Comparison of ENCODE assay signal across 12 mouse cellular contexts in genomic region chr14:80039645-80040272, GRCm38 (mm10). TPM values are rescaled to one million over a fixed set of nuclear protein-coding genes. Genes with fewer than 3 reads are reported as not detected.
DNase-seq lines count a peak whose midpoint lies in the region; ATAC-seq and TF ChIP-seq lines count a peak whose summit lies in the region.
"Had no signal": no experiment of that assay in that cellular context is flagged by ENCODE, and none has a peak within 500 bp of the region (broad histone marks: within the 10 kb centered on the region; RNA-seq: fewer than 3 reads in every experiment).

No protein-coding gene starts in this region.

- TF ChIP-seq CTCF in cerebellum, adult 2 months (IDR thresholded peaks at IDR 0.05; ENCODE audit: borderline replicate concordance, insufficient read depth, low read depth, low read length), result no peak

- H3K9ac ChIP-seq in neural tube, embryonic 12.5 days, result no peak overlapping the region
- H3K9ac ChIP-seq in midbrain, embryonic 12.5 days (replicated peaks), result no peak overlapping the region

- no peak for TF ChIP-seq POLR2A in cerebellum, adult 2 months (IDR thresholded peaks at IDR 0.05; ENCODE audit: borderline replicate concordance, insufficient read depth, low read length)

- peaks cover 6% of the 10 kb centered on the region; the same call in 1 of the 2 replicates for H3K4me1 ChIP-seq in neural tube, embryonic 12.5 days
- peaks cover 8% of the 10 kb centered on the region; the same call in 1 of the 2 replicates for H3K4me1 ChIP-seq in midbrain, embryonic 12.5 days
- H3K4me1 ChIP-seq in cerebellum, adult 2 months (ENCODE audit: control insufficient read depth, insufficient read depth, low read length), result no peaks in the 10 kb centered on the region

- ATAC-seq in neural tube, embryonic 12.5 days (ENCODE audit: low FRiP score, low read depth), result peak; percentile 81
- ATAC-seq in midbrain, embryonic 12.5 days (ENCODE audit: low FRiP score, low read depth), result peak; percentile 78

- no peaks in the 10 kb centered on the region for H3K9me3 ChIP-seq in neural tube, embryonic 12.5 days
- H3K9me3 ChIP-seq in midbrain, embryonic 12.5 days, result no peaks in the 10 kb centered on the region

- DNase-seq in embryo, embryonic 11 days, result peak; percentile 40
- no peak for DNase-seq in embryo, embryonic 10 days (ENCODE audit: low spot score)
- DNase-seq in neural tube, embryonic 10.5 days (ENCODE audit: extremely low spot score, low spot score), result no peak
- peak; percentile 15 for DNase-seq in testis, postnatal 14 days (ENCODE audit: low spot score)
- no peak for DNase-seq in cerebellum, adult 2 months
- DNase-seq in right cerebral cortex, postnatal 4 days, result no peak
- DNase-seq: cerebellum, postnatal 14 days; gastrocnemius, postnatal 36 days; lung, adult 18-20 months; thymus, postnatal 4 days had no signal

- H3K4me2 ChIP-seq in neural tube, embryonic 12.5 days (replicated peaks), result no peak overlapping the region
- H3K4me2 ChIP-seq in midbrain, embryonic 12.5 days (replicated peaks), result no peak overlapping the region

- no peak overlapping the region for H3K27ac ChIP-seq in neural tube, embryonic 12.5 days
- no peak overlapping the region for H3K27ac ChIP-seq in midbrain, embryonic 12.5 days (replicated peaks)
- no peak overlapping the region for H3K27ac ChIP-seq in cerebellum, adult 2 months (ENCODE audit: insufficient read depth, low read length)

- H3K36me3 ChIP-seq in neural tube, embryonic 12.5 days, result no peaks in the 10 kb centered on the region
- H3K36me3 ChIP-seq in midbrain, embryonic 12.5 days, result no peaks in the 10 kb centered on the region

- H3K4me3 ChIP-seq in neural tube, embryonic 12.5 days, result no peak overlapping the region
- no peak overlapping the region for H3K4me3 ChIP-seq in midbrain, embryonic 12.5 days
- H3K4me3 ChIP-seq in cerebellum, adult 2 months (replicated peaks; ENCODE audit: insufficient read depth, low read depth, low read length), result no peak overlapping the region

- no peaks in the 10 kb centered on the region for H3K27me3 ChIP-seq in neural tube, embryonic 12.5 days (replicated peaks)
- H3K27me3 ChIP-seq in midbrain, embryonic 12.5 days, result no peaks in the 10 kb centered on the region
- H3K27me3 ChIP-seq in cerebellum, adult 2 months (ENCODE audit: control insufficient read depth, insufficient read depth, low read length), result no peaks in the 10 kb centered on the region

- WGBS in neural tube, embryonic 12.5 days, result 55% methylated on average over 4 of the region's 4 CpGs
- WGBS in midbrain, embryonic 12.5 days, result 67% methylated on average over 4 of the region's 4 CpGs
- 58% methylated on average over 4 of the region's 4 CpGs for WGBS in cerebellum, adult 2 months

RNA-seq across cellular contexts. Expression of gene Olfm4, which starts 55.9 kb away (rescaled TPM):
- 1.1 and 1.8 TPM in 2 replicates for polyA plus RNA-seq in neural tube, embryonic 12.5 days (2016; fragmentation: Nextera tagmentation; extraction: Ambion mirVana)
- 0.50 and 0.92 TPM in 2 replicates for polyA plus RNA-seq in midbrain, embryonic 12.5 days (2016; fragmentation: Nextera tagmentation; extraction: Ambion mirVana)
- 2.0 and 2.5 TPM in 2 replicates for polyA plus RNA-seq in cerebellum, adult 2 months (2012; rRNA removed)

Comparison
In these comparisons a context has a peak if more than half of its experiments do, and no peak if none do; other contexts are left out.
1. DNase-seq: peak in embryo, embryonic 11 days (single experiment) and testis, postnatal 14 days (single experiment); none in embryo, embryonic 10 days (single experiment), neural tube, embryonic 10.5 days (single experiment), cerebellum, adult 2 months (0 of 2) and right cerebral cortex, postnatal 4 days (single experiment).